Mouse (Mus musculus) limb, embryonic 14.5 days (tissue): Measurements from ENCODE around the gene Zswim1. TPM values are rescaled to one million over a fixed set of nuclear protein-coding genes. Genes with fewer than 3 reads are reported as not detected.
"Not testable (repeated sequence)": the region's sequence is repeated elsewhere in the genome, so short reads cannot be mapped to it uniquely, and the experiment has no call there.

ENCODE experiments used
- ATAC-seq: fragments of 200-750 bp; cut with Nextera tagmentation; 2 replicates; pipeline ENCODE4 v1.8.0; 2017; ENCODE audit warnings: low read depth, moderate number of reproducible peaks, moderate TSS enrichment; ENCODE audit not compliant: low FRiP score
- DNase-seq: peaks from one replicate; pipeline ENCODE4 v3.0.0-alpha.2; 2015; ENCODE audit warnings: low spot score
- H3K27ac ChIP-seq: fragments of 300-500 bp; sonication (generic); replicated peaks from 2 replicates; pipeline ENCODE4 v1.5.1; 2014; ENCODE audit warnings: low read depth, mild to moderate bottlenecking, low read length, moderate library complexity, mixed read lengths
- H3K27me3 ChIP-seq: fragments of 300-500 bp; sonication (generic); 2 replicates; pipeline ENCODE4 v1.6.1; 2014; ENCODE audit warnings: low read length, mixed read lengths; ENCODE audit not compliant: control insufficient read depth, insufficient read depth
- H3K36me3 ChIP-seq: fragments of 300-500 bp; sonication (generic); 2 replicates; pipeline ENCODE4 v1.6.1; 2014; ENCODE audit warnings: mild to moderate bottlenecking, low read length, moderate library complexity, mixed read lengths; ENCODE audit not compliant: control insufficient read depth, insufficient read depth
- H3K4me1 ChIP-seq: fragments of 300-500 bp; sonication (generic); 2 replicates; pipeline ENCODE4 v1.6.1; 2014; ENCODE audit warnings: antibody characterized with exemption, low read length, mixed read lengths; ENCODE audit not compliant: control insufficient read depth, insufficient read depth
- H3K4me2 ChIP-seq: fragments of 300-500 bp; sonication (generic); replicated peaks from 2 replicates; pipeline ENCODE4 v1.6.1; 2014; ENCODE audit warnings: low read depth, mild to moderate bottlenecking, low read length, moderate library complexity; ENCODE audit not compliant: severe bottlenecking
- H3K4me3 ChIP-seq: fragments of 300-500 bp; sonication (generic); replicated peaks from 2 replicates; pipeline ENCODE4 v1.5.1; 2014; ENCODE audit warnings: low read length
- H3K9ac ChIP-seq: fragments of 300-500 bp; sonication (generic); 2 replicates; pipeline ENCODE4 v1.6.1; 2014; ENCODE audit warnings: mild to moderate bottlenecking, low read depth, low read length, moderate library complexity; ENCODE audit not compliant: severe bottlenecking
- H3K9me3 ChIP-seq: fragments of 300-500 bp; sonication (generic); 2 replicates; pipeline ENCODE4 v1.6.1; 2016; ENCODE audit warnings: low read length; ENCODE audit not compliant: control insufficient read depth
- POLR2A ChIP-seq: fragments of 200-500 bp; IDR thresholded peaks from 2 replicates; pipeline ENCODE4 v1.8.0; 2012; ENCODE audit warnings: inconsistent platforms, mild to moderate bottlenecking, moderate library complexity, borderline replicate concordance; ENCODE audit not compliant: insufficient read depth, insufficient read length; ENCODE audit errors: extremely low read depth
- WGBS: fragments of 180-500 bp; shearing (Covaris S2); extraction: QIAGEN DNeasy Blood & Tissue Kit; methylation state at CpG from one replicate; pipeline ENCODE4 v1.1.7; 2014; 5-methylcytosine and 5-hydroxymethylcytosine counted together
- polyA plus RNA-seq, 2 experiments: library from polyadenylated mRNA; depleted of rRNA in 1 of 2; stranded (reverse) in 1 of 2; unstranded in 1 of 2; fragments of >200 nt; fragmentation: Nextera tagmentation in 1 of 2; extraction: Ambion mirVana in 1 of 2; gene quantifications; 2 replicates each; pipeline versions ENCODE4 v1.2.1 to v1.2.3; 2012 to 2014

The Zswim1 gene
- polyA plus RNA-seq, 2 experiments = 9.1 to 19.5 TPM

- ATAC-seq (no peak; the same call in 1 of the 2 replicates), DNase-seq (peak; percentile 23)
- H3K27ac ChIP-seq = peak overlapping the region; percentile 33; the same call in 1 of the 2 replicates
- H3K4me1 ChIP-seq = peaks cover 7% of the 10 kb centered on the region; the same call in 1 of the 2 replicates
- no peak overlapping the region for H3K4me2 ChIP-seq
- no peak overlapping the region for H3K9ac ChIP-seq
- no peaks in the 10 kb centered on the region for H3K9me3 ChIP-seq
- no peaks in the 10 kb centered on the region for H3K27me3 ChIP-seq
- H3K36me3 ChIP-seq = peaks cover 3% of the 10 kb centered on the region; the same call in 1 of the 2 replicates
- 33% methylated on average over 1 of the region's 1 CpGs for WGBS
- H3K4me3 ChIP-seq = no peak overlapping the region
- no peak for TF ChIP-seq POLR2A
Measured at GRCm38 (mm10) chr2:164874239-164874769, 51.8 kb downstream of the Zswim1 start.

- not testable (repeated sequence) for H3K27ac ChIP-seq, H3K9ac ChIP-seq, H3K4me2 ChIP-seq, H3K4me3 ChIP-seq, H3K36me3 ChIP-seq, DNase-seq, ATAC-seq, H3K9me3 ChIP-seq, H3K27me3 ChIP-seq
- H3K4me1 ChIP-seq = peaks cover 13% of the 10 kb centered on the region
- 51% methylated on average over 2 of the region's 2 CpGs for WGBS
Measured at GRCm38 (mm10) chr2:164875648-164876047, 53.2 kb downstream of the Zswim1 start.

Other genes starting within 250 kb of the Zswim1 start
- not detected in 2 replicates for gene Spint3, start 249.2 kb upstream of the Zswim1 start, polyA plus RNA-seq (2012; rRNA removed)
- not detected in 2 replicates for gene Spint3, start 249.2 kb upstream of the Zswim1 start, polyA plus RNA-seq (2014; fragmentation: Nextera tagmentation; extraction: Ambion mirVana)
- 0.37 and 0.55 TPM in 2 replicates for gene Wfdc6a, start 237.2 kb upstream of the Zswim1 start, polyA plus RNA-seq (2012; rRNA removed)
- 0.25 and 0.53 TPM in 2 replicates for gene Wfdc6a, start 237.2 kb upstream of the Zswim1 start, polyA plus RNA-seq (2014; fragmentation: Nextera tagmentation; extraction: Ambion mirVana)
- gene Eppin, start 229.1 kb upstream of the Zswim1 start, polyA plus RNA-seq (2012; rRNA removed) = not detected in 2 replicates
- gene Eppin, start 229.1 kb upstream of the Zswim1 start, polyA plus RNA-seq (2014; fragmentation: Nextera tagmentation; extraction: Ambion mirVana) = not detected in 2 replicates
- gene Wfdc6b, start 209.2 kb upstream of the Zswim1 start, polyA plus RNA-seq (2012; rRNA removed) = not detected in 2 replicates
- gene Wfdc6b, start 209.2 kb upstream of the Zswim1 start, polyA plus RNA-seq (2014; fragmentation: Nextera tagmentation; extraction: Ambion mirVana) = not detected in 2 replicates
- gene Wfdc8, start 209.1 kb upstream of the Zswim1 start, polyA plus RNA-seq (2012; rRNA removed) = not detected in 2 replicates
- not detected in 2 replicates for gene Wfdc8, start 209.1 kb upstream of the Zswim1 start, polyA plus RNA-seq (2014; fragmentation: Nextera tagmentation; extraction: Ambion mirVana)
- not detected in 2 replicates for gene Wfdc16, start 183.9 kb upstream of the Zswim1 start, polyA plus RNA-seq (2012; rRNA removed)
- not detected in 2 replicates for gene Wfdc16, start 183.9 kb upstream of the Zswim1 start, polyA plus RNA-seq (2014; fragmentation: Nextera tagmentation; extraction: Ambion mirVana)
- gene Wfdc10, start 166.6 kb upstream of the Zswim1 start, polyA plus RNA-seq (2012; rRNA removed) = 0.31 and 0.37 TPM in 2 replicates
- gene Wfdc10, start 166.6 kb upstream of the Zswim1 start, polyA plus RNA-seq (2014; fragmentation: Nextera tagmentation; extraction: Ambion mirVana) = 0.68 TPM in 1 of 2 replicates, not detected in the other
- gene Wfdc9, start 166.1 kb upstream of the Zswim1 start, polyA plus RNA-seq (2012; rRNA removed) = not detected in 2 replicates
- gene Wfdc9, start 166.1 kb upstream of the Zswim1 start, polyA plus RNA-seq (2014; fragmentation: Nextera tagmentation; extraction: Ambion mirVana) = not detected in 2 replicates
- gene Wfdc11, start 148.6 kb upstream of the Zswim1 start, polyA plus RNA-seq (2012; rRNA removed) = not detected in 2 replicates
- gene Wfdc11, start 148.6 kb upstream of the Zswim1 start, polyA plus RNA-seq (2014; fragmentation: Nextera tagmentation; extraction: Ambion mirVana) = not detected in 2 replicates
- gene Wfdc13, start 137.6 kb upstream of the Zswim1 start, polyA plus RNA-seq (2012; rRNA removed) = 0.06 and 0.08 TPM in 2 replicates
- gene Wfdc13, start 137.6 kb upstream of the Zswim1 start, polyA plus RNA-seq (2014; fragmentation: Nextera tagmentation; extraction: Ambion mirVana) = 0.18 TPM in 1 of 2 replicates, not detected in the other
- not detected in 2 replicates for gene Spint4, start 124.2 kb upstream of the Zswim1 start, polyA plus RNA-seq (2012; rRNA removed)
- gene Spint4, start 124.2 kb upstream of the Zswim1 start, polyA plus RNA-seq (2014; fragmentation: Nextera tagmentation; extraction: Ambion mirVana) = not detected in 2 replicates
- not detected in 2 replicates for gene Spint5, start 107.4 kb upstream of the Zswim1 start, polyA plus RNA-seq (2012; rRNA removed)
- gene Spint5, start 107.4 kb upstream of the Zswim1 start, polyA plus RNA-seq (2014; fragmentation: Nextera tagmentation; extraction: Ambion mirVana) = not detected in 2 replicates
- gene Wfdc3, start 76.8 kb upstream of the Zswim1 start, polyA plus RNA-seq (2012; rRNA removed) = 0.67 and 0.79 TPM in 2 replicates
- gene Wfdc3, start 76.8 kb upstream of the Zswim1 start, polyA plus RNA-seq (2014; fragmentation: Nextera tagmentation; extraction: Ambion mirVana) = 0.37 and 0.50 TPM in 2 replicates
- 46.0 and 58.6 TPM in 2 replicates for gene Dnttip1, start 76.7 kb upstream of the Zswim1 start, polyA plus RNA-seq (2012; rRNA removed)
- gene Dnttip1, start 76.7 kb upstream of the Zswim1 start, polyA plus RNA-seq (2014; fragmentation: Nextera tagmentation; extraction: Ambion mirVana) = 70.1 and 70.6 TPM in 2 replicates
- gene Ube2c, start 52.8 kb upstream of the Zswim1 start, polyA plus RNA-seq (2012; rRNA removed) = 293 and 329 TPM in 2 replicates
- gene Ube2c, start 52.8 kb upstream of the Zswim1 start, polyA plus RNA-seq (2014; fragmentation: Nextera tagmentation; extraction: Ambion mirVana) = 279 and 305 TPM in 2 replicates
- gene Tnnc2, start 42.7 kb upstream of the Zswim1 start, polyA plus RNA-seq (2012; rRNA removed) = 178 and 322 TPM in 2 replicates
- 273 and 401 TPM in 2 replicates for gene Tnnc2, start 42.7 kb upstream of the Zswim1 start, polyA plus RNA-seq (2014; fragmentation: Nextera tagmentation; extraction: Ambion mirVana)
- 26.0 and 35.0 TPM in 2 replicates for gene Snx21, start 36.9 kb upstream of the Zswim1 start, polyA plus RNA-seq (2012; rRNA removed)
- gene Snx21, start 36.9 kb upstream of the Zswim1 start, polyA plus RNA-seq (2014; fragmentation: Nextera tagmentation; extraction: Ambion mirVana) = 29.2 and 34.0 TPM in 2 replicates
- gene Acot8, start 17.8 kb upstream of the Zswim1 start, polyA plus RNA-seq (2012; rRNA removed) = 31.5 and 41.2 TPM in 2 replicates
- 14.0 and 15.2 TPM in 2 replicates for gene Acot8, start 17.8 kb upstream of the Zswim1 start, polyA plus RNA-seq (2014; fragmentation: Nextera tagmentation; extraction: Ambion mirVana)
- gene Zswim3, start 17.6 kb upstream of the Zswim1 start, polyA plus RNA-seq (2012; rRNA removed) = 4.3 and 4.9 TPM in 2 replicates
- 6.9 and 7.0 TPM in 2 replicates for gene Zswim3, start 17.6 kb upstream of the Zswim1 start, polyA plus RNA-seq (2014; fragmentation: Nextera tagmentation; extraction: Ambion mirVana)
- 0.09 and 0.13 TPM in 2 replicates for gene Spata25, start 5.9 kb downstream of the Zswim1 start, polyA plus RNA-seq (2012; rRNA removed)
- not detected in 2 replicates for gene Spata25, start 5.9 kb downstream of the Zswim1 start, polyA plus RNA-seq (2014; fragmentation: Nextera tagmentation; extraction: Ambion mirVana)
- 197 and 285 TPM in 2 replicates for gene Ctsa, start 10.2 kb downstream of the Zswim1 start, polyA plus RNA-seq (2012; rRNA removed)
- 147 and 163 TPM in 2 replicates for gene Ctsa, start 10.2 kb downstream of the Zswim1 start, polyA plus RNA-seq (2014; fragmentation: Nextera tagmentation; extraction: Ambion mirVana)
- gene Neurl2, start 10.8 kb downstream of the Zswim1 start, polyA plus RNA-seq (2012; rRNA removed) = 7.2 and 8.5 TPM in 2 replicates
- 5.5 and 7.6 TPM in 2 replicates for gene Neurl2, start 10.8 kb downstream of the Zswim1 start, polyA plus RNA-seq (2014; fragmentation: Nextera tagmentation; extraction: Ambion mirVana)
- gene Pltp, start 35.0 kb downstream of the Zswim1 start, polyA plus RNA-seq (2012; rRNA removed) = 45.5 and 55.3 TPM in 2 replicates
- gene Pltp, start 35.0 kb downstream of the Zswim1 start, polyA plus RNA-seq (2014; fragmentation: Nextera tagmentation; extraction: Ambion mirVana) = 51.1 and 56.2 TPM in 2 replicates
- 40.5 and 48.6 TPM in 2 replicates for gene Pcif1, start 56.6 kb downstream of the Zswim1 start, polyA plus RNA-seq (2012; rRNA removed)
- 66.4 and 73.0 TPM in 2 replicates for gene Pcif1, start 56.6 kb downstream of the Zswim1 start, polyA plus RNA-seq (2014; fragmentation: Nextera tagmentation; extraction: Ambion mirVana)
- 37.9 and 48.9 TPM in 2 replicates for gene Zfp335, start 89.1 kb downstream of the Zswim1 start, polyA plus RNA-seq (2012; rRNA removed)
- gene Zfp335, start 89.1 kb downstream of the Zswim1 start, polyA plus RNA-seq (2014; fragmentation: Nextera tagmentation; extraction: Ambion mirVana) = 13.7 and 17.7 TPM in 2 replicates
- gene Mmp9, start 118.1 kb downstream of the Zswim1 start, polyA plus RNA-seq (2012; rRNA removed) = 16.7 and 20.3 TPM in 2 replicates
- gene Mmp9, start 118.1 kb downstream of the Zswim1 start, polyA plus RNA-seq (2014; fragmentation: Nextera tagmentation; extraction: Ambion mirVana) = 13.6 and 19.1 TPM in 2 replicates
- gene Slc12a5, start 138.1 kb downstream of the Zswim1 start, polyA plus RNA-seq (2012; rRNA removed) = 6.9 and 7.0 TPM in 2 replicates
- 0.72 and 0.88 TPM in 2 replicates for gene Slc12a5, start 138.1 kb downstream of the Zswim1 start, polyA plus RNA-seq (2014; fragmentation: Nextera tagmentation; extraction: Ambion mirVana)
- gene Ncoa5, start 212.2 kb downstream of the Zswim1 start, polyA plus RNA-seq (2012; rRNA removed) = 77.3 and 86.3 TPM in 2 replicates
- 58.7 and 68.1 TPM in 2 replicates for gene Ncoa5, start 212.2 kb downstream of the Zswim1 start, polyA plus RNA-seq (2014; fragmentation: Nextera tagmentation; extraction: Ambion mirVana)
- gene Cd40, start 232.9 kb downstream of the Zswim1 start, polyA plus RNA-seq (2012; rRNA removed) = 9.7 and 11.7 TPM in 2 replicates
- 7.4 and 9.1 TPM in 2 replicates for gene Cd40, start 232.9 kb downstream of the Zswim1 start, polyA plus RNA-seq (2014; fragmentation: Nextera tagmentation; extraction: Ambion mirVana)